Mouse (Mus musculus) hindbrain, postnatal 0 days (tissue): Measurements from ENCODE around the gene Lrrc59. TPM values are rescaled to one million over a fixed set of nuclear protein-coding genes. Genes with fewer than 3 reads are reported as not detected.
A peak's percentile ranks its signal among the peaks of the same experiment; 100 is the strongest.

Experiments
- ATAC-seq: fragments of 200-750 bp; cut with Nextera tagmentation; 2 replicates; pipeline ENCODE4 v1.8.0; 2017; ENCODE audit warnings: mild to moderate bottlenecking, moderate TSS enrichment, moderate library complexity
- DNase-seq: peaks from one replicate; pipeline ENCODE4 v3.0.0-alpha.2; 2015; ENCODE audit warnings: low spot score
- H3K27ac ChIP-seq: fragments of 300-500 bp; sonication (generic); 2 replicates; pipeline ENCODE4 v1.5.1; 2014; ENCODE audit warnings: mild to moderate bottlenecking
- H3K27me3 ChIP-seq: fragments of 300-500 bp; sonication (generic); 2 replicates; pipeline ENCODE4 v1.6.1; 2014; ENCODE audit warnings: low read length, mixed read lengths; ENCODE audit not compliant: insufficient read depth
- H3K36me3 ChIP-seq: fragments of 300-500 bp; sonication (generic); 2 replicates; pipeline ENCODE4 v1.6.1; 2014; ENCODE audit warnings: low read length, mixed read lengths; ENCODE audit not compliant: insufficient read depth
- H3K4me1 ChIP-seq: fragments of 300-500 bp; sonication (generic); 2 replicates; pipeline ENCODE4 v1.6.1; 2014; ENCODE audit warnings: antibody characterized with exemption, low read length, mixed read lengths; ENCODE audit not compliant: insufficient read depth
- H3K4me2 ChIP-seq: fragments of 300-500 bp; sonication (generic); 2 replicates; pipeline ENCODE4 v1.6.1; 2014; ENCODE audit warnings: low read depth, mild to moderate bottlenecking, low read length, moderate library complexity, mixed read lengths
- H3K4me3 ChIP-seq: fragments of 300-500 bp; sonication (generic); 2 replicates; pipeline ENCODE4 v1.5.1; 2014; ENCODE audit warnings: low read length
- H3K9ac ChIP-seq: fragments of 300-500 bp; sonication (generic); replicated peaks from 2 replicates; pipeline ENCODE4 v1.6.1; 2014; ENCODE audit warnings: mild to moderate bottlenecking, low read length, moderate library complexity, mixed read lengths
- H3K9me3 ChIP-seq: fragments of 300-500 bp; sonication (generic); 2 replicates; pipeline ENCODE4 v1.6.1; 2016; ENCODE audit warnings: low read length, mixed read lengths
- CTCF ChIP-seq: IDR thresholded peaks from 2 replicates; pipeline ENCODE4 v1.5.1; 2016; ENCODE audit warnings: antibody characterized with exemption, control low read depth, low read depth
- WGBS: fragments of 180-500 bp; shearing (Covaris S2); extraction: QIAGEN DNeasy Blood & Tissue Kit; methylation state at CpG from one replicate; pipeline ENCODE4 v1.1.7; 2014; 5-methylcytosine and 5-hydroxymethylcytosine counted together
- polyA plus RNA-seq: library from polyadenylated mRNA; unstranded; fragments of >200 nt; fragmentation: Nextera tagmentation; extraction: Ambion mirVana; gene quantifications from 2 replicates; pipeline ENCODE4 v1.2.1, GENCODE M21; 2015
- total RNA-seq: library from RNA; depleted of rRNA; stranded (reverse); fragments of >200 nt; gene quantifications from 2 replicates; pipeline ENCODE4 v1.2.3, GENCODE M21; 2014

Gene Lrrc59
- total and polyA plus RNA-seq, 2 experiments from 2014 or later = 105 to 131 TPM

GRCm38 (mm10) chr11:94614603-94615002 is 15.0 kb upstream of the Lrrc59 start:
- Histone ChIP-seq H3K27ac (no peak overlapping the region), H3K4me2 (no peak overlapping the region), H3K4me3 (no peak overlapping the region), H3K9ac (no peak overlapping the region), H3K27me3 (no peaks in the 10 kb centered on the region), H3K9me3 (0 out of 2 replicates have a peak, but pooled peaks cover 3% of the 10 kb centered on the region), H3K4me1 (no peaks in the 10 kb centered on the region), H3K36me3 (no peaks in the 10 kb centered on the region)
- 65% methylated on average over 4 of the region's 4 CpGs for WGBS
- no peak for TF ChIP-seq CTCF
- no peak for ATAC-seq
- no peak for DNase-seq

GRCm38 (mm10) chr11:94615494-94615893 is 14.1 kb upstream of the Lrrc59 start:
- no peaks in the 10 kb centered on the region for H3K36me3 ChIP-seq
- H3K9ac ChIP-seq = no peak overlapping the region
- 39% methylated on average over 4 of the region's 4 CpGs for WGBS
- TF ChIP-seq CTCF = no peak
- ATAC-seq = no peak
- no peak overlapping the region for H3K4me3 ChIP-seq
- H3K4me1 ChIP-seq = no peaks in the 10 kb centered on the region
- no peaks in the 10 kb centered on the region for H3K27me3 ChIP-seq
- H3K4me2 ChIP-seq = no peak overlapping the region
- DNase-seq = peak; percentile 22
- H3K27ac ChIP-seq = no peak overlapping the region
- 0 out of 2 replicates have a peak, but pooled peaks cover 3% of the 10 kb centered on the region for H3K9me3 ChIP-seq

- H3K4me1 ChIP-seq = no peaks in the 10 kb centered on the region
- H3K4me3 ChIP-seq = no peak overlapping the region
- no peaks in the 10 kb centered on the region for H3K36me3 ChIP-seq
- H3K9ac ChIP-seq = no peak overlapping the region
- 0 out of 2 replicates have a peak, but pooled peaks cover 3% of the 10 kb centered on the region for H3K9me3 ChIP-seq
- DNase-seq (no peak), ATAC-seq (no peak)
- H3K4me2 ChIP-seq = no peak overlapping the region
- no peak overlapping the region for H3K27ac ChIP-seq
- TF ChIP-seq CTCF = no peak
- 87% methylated on average over 2 of the region's 2 CpGs for WGBS
- no peaks in the 10 kb centered on the region for H3K27me3 ChIP-seq
These were observed 11.9 kb upstream of the Lrrc59 start for GRCm38 (mm10) chr11:94617646-94618045.

GRCm38 (mm10) chr11:94620766-94621457 is 8.7 kb upstream of the Lrrc59 start:
- H3K36me3 ChIP-seq = no peaks in the 10 kb centered on the region
- H3K4me1 ChIP-seq = no peaks in the 10 kb centered on the region
- no peak overlapping the region for H3K27ac ChIP-seq
- no peak overlapping the region for H3K4me3 ChIP-seq
- 0 out of 2 replicates have a peak, but pooled peaks cover 3% of the 10 kb centered on the region for H3K9me3 ChIP-seq
- H3K9ac ChIP-seq = no peak overlapping the region
- ATAC-seq (no peak), DNase-seq (peak; percentile 23)
- H3K27me3 ChIP-seq = no peaks in the 10 kb centered on the region
- WGBS = 36% methylated on average over 6 of the region's 6 CpGs
- TF ChIP-seq CTCF = no peak
- H3K4me2 ChIP-seq = no peak overlapping the region

DNA sequence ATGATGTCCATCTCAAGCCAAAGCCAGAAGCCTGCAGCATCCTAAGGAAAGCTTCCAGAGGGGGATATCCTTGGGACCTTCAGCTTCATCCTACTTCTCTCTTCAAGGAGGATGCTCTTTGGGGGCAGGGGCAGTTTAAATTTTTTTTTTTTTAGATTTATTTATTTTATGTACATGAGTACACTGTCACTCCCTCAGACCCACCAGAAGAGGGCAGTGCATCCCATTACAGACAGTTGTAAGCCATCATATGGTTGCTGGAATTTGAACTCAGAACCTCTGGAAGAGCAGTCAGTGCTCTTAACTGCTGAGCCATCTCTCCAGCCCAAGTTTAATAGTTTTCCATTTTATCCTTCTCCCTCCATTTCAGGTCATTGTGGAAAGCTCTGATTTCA is 8.1 kb upstream of the Lrrc59 start:
- H3K4me2 ChIP-seq = no peak overlapping the region
- H3K4me1 ChIP-seq = no peaks in the 10 kb centered on the region
- no peak overlapping the region for H3K9ac ChIP-seq
- no peak overlapping the region for H3K4me3 ChIP-seq
- H3K27ac ChIP-seq = no peak overlapping the region
- 0 out of 2 replicates have a peak, but pooled peaks cover 3% of the 10 kb centered on the region for H3K9me3 ChIP-seq
- peak; percentile 24 for TF ChIP-seq CTCF
- DNase-seq (no peak), ATAC-seq (no peak)
- H3K27me3 ChIP-seq = no peaks in the 10 kb centered on the region
- H3K36me3 ChIP-seq = no peaks in the 10 kb centered on the region

DNA sequence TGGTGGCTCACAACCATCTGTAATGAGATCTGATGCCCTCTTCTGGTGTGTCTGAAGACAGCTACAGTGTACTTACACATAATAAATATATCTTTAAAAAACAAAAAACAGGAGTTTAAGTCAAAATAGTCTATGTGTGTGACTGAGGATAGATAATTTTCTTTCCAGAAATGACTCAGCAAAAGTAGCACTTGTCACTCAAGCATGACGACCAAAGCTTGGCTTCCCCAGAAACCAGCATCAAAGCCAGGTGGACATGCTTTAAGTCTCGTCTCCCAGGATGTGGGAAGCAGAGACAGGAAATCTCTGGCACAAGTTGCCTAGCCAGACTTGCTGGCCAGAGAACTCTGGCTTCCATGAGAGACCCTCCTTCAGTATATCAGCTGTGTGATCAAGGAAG is 7.4 kb upstream of the Lrrc59 start:
- Histone ChIP-seq H3K9me3 (no peaks in the 10 kb centered on the region), H3K27ac (no peak overlapping the region), H3K27me3 (no peaks in the 10 kb centered on the region), H3K4me2 (no peak overlapping the region), H3K36me3 (no peaks in the 10 kb centered on the region), H3K9ac (no peak overlapping the region), H3K4me1 (no peaks in the 10 kb centered on the region), H3K4me3 (no peak overlapping the region)
- TF ChIP-seq CTCF = no peak
- WGBS = 83% methylated on average over 2 of the region's 2 CpGs
- DNase-seq (no peak), ATAC-seq (no peak)

- H3K4me1 ChIP-seq = peaks cover 6% of the 10 kb centered on the region
- peaks cover 25% of the 10 kb centered on the region for H3K36me3 ChIP-seq
- H3K4me3 ChIP-seq = peak overlapping the region; percentile 91
- no peak for TF ChIP-seq CTCF
- DNase-seq (no peak), ATAC-seq (peak; percentile 74)
- no peaks in the 10 kb centered on the region for H3K9me3 ChIP-seq
- peak overlapping the region; percentile 88 for H3K9ac ChIP-seq
- under 1% methylated on average over 26 of the region's 28 CpGs for whole genome bisulfite sequencing
- peak overlapping the region; percentile 65 for H3K27ac ChIP-seq
- peak overlapping the region; percentile 69 for H3K4me2 ChIP-seq
- H3K27me3 ChIP-seq = no peaks in the 10 kb centered on the region
These were observed 274 bp downstream of the Lrrc59 start for GRCm38 (mm10) chr11:94629884-94630198.
